Mouse (Mus musculus): ENCODE results near the gene Prmt8. TPM values are rescaled to one million over a fixed set of nuclear protein-coding genes. Genes with fewer than 3 reads are reported as not detected.

Gene Prmt8
- not detected in 2 replicates for total RNA-seq (2015; ENCODE audit: low replicate concordance)
- total RNA-seq (2017; ENCODE audit: low replicate concordance), result not detected in 2 replicates

GRCm38 (mm10) chr6:127769275-127770156 is at the start of gene Prmt8:
TSS of gene Prmt8 (minus strand) at chr6:127769472.
- no peak for ATAC-seq (replicated peaks; ENCODE audit: low FRiP score, poor library complexity, severe bottlenecking)

DNA sequence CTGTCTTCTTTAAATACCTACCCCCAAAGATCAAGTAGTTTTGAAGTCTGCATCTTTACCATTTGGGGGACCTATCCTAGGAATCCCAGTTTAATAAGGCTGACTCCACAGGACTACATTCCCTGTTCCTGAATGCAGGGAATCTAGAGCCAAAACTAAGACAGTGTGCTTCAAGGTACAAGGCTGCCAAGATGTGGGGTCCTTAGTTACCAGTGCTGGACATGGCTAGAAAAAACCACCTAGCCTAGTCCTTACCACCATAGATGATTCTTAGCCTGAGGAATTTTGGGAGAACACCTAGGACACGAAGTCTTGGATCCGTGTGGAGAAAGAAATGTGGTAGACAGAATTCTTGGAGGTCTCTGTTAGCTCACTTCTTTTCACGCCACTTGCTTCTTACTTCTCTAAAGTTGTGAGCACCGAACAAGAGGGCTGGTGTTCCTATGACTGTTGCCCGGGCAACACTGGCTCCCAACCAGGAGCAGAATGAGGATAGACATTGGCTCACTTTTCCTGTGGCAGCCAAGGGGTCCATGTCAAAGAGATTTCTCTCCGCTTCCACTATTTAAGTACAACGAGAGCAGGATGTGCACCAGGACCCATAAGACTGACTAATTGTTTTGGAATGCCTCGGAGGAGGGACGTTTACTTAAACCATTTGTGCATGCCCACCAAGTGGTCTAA is 33.9 kb upstream of the Prmt8 start:
- no peak for ATAC-seq (replicated peaks; ENCODE audit: low FRiP score, poor library complexity, severe bottlenecking)

- no peak for ATAC-seq (replicated peaks; ENCODE audit: low FRiP score, poor library complexity, severe bottlenecking)
Observed at GRCm38 (mm10) chr6:127802211-127802610, 32.9 kb upstream of the Prmt8 start.

GRCm38 (mm10) chr6:127790023-127790422 is 20.8 kb upstream of the Prmt8 start:
- no peak for ATAC-seq (replicated peaks; ENCODE audit: low FRiP score, poor library complexity, severe bottlenecking)

- ATAC-seq (replicated peaks; ENCODE audit: low FRiP score, poor library complexity, severe bottlenecking), result no peak
Observed at GRCm38 (mm10) chr6:127770806-127771205, 1.5 kb upstream of the Prmt8 start.

- ATAC-seq (replicated peaks; ENCODE audit: low FRiP score, poor library complexity, severe bottlenecking), result no peak
Observed at GRCm38 (mm10) chr6:127768621-127769274, 524 bp downstream of the Prmt8 start.

DNA sequence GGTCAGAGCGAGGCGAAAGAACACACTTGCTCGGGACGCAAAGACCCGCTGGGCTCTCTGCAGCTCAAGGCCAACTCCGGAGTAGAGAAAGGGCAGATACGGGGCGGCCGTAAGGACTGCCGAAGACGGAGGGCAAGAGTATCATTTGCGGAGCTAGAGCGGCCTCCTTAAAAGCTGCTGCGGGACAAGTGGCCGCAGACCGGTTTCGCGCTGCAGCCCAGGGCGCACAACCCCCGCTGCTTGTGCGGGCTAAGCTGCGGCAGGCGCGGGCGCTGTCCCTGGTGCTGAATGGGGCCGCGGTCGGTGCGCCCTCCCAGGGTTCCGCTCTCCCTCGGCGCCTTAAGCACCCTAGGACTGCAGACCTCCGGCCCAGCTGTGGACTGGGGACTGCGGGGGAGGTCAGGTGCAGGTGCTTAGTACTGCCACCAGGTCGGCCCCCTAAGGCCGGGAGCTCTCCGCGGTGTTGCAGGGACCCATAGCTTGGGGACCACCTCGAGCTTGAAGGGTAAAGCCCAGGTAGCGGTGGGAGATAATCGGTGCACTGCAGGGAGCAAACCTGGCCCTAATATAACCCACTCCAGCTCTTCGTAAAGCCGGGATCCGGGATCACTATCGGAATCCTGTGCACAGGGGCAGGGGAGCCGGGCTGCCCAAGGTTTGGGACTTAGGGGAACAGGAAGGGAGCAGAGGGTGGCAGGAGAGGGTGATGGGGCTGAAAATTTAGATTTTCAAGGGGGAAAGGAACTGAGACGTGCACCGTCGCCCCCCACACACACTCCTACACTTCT is 1.4 kb downstream of the Prmt8 start:
- ATAC-seq (replicated peaks; ENCODE audit: low FRiP score, poor library complexity, severe bottlenecking), result no peak

DNA sequence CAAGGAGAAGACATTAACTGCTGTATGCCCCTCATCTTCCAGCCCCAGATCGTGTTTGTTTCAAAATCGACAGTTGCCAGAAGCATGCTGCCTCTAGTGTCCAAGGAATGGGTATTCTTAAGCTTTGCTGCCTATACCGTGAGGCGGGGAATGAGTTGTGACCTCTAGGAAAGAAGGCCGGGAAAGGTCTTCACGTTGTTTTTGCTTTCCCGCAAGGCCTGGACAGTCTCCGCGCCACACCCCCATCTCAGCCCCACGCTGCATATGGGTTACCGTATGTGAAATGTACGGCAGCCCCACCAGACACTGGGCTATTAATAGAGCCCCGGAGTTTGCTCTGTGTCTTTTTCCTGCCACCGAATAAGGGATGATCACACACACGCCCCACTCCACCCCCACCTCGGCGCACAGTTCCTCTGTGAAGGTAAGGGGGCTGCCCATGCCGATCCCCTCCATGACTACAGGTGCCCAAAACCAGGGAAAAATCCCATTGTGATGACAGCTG is 2.0 kb downstream of the Prmt8 start:
- ATAC-seq (replicated peaks; ENCODE audit: low FRiP score, poor library complexity, severe bottlenecking), result no peak

DNA sequence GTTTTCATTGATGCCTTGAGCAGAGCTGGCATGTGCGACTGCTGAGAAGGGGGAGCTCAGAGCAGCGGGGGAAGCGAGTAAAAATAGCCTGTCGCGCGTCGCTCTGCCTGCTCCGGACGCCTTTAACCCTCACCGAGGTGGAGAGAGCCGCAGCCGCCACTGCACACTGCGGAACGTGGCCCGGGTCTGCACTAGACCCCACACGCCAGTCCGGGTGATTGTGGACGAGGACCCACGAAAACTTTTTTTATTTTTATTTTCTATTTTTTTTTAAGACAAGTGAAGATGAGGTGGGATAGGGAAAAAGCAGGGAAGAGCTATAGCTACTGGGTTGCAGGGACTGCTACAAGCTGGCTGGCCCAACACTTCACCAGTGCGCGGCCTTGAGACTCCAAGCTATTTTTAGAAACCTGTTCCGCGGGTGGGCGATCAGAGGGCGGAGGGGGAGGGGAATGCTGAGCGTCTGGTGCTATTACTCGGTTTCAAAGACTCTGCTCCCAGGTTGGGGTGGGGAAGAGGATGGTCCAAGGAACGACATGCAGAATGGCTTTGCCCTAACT is 2.6 kb downstream of the Prmt8 start:
- no peak for ATAC-seq (replicated peaks; ENCODE audit: low FRiP score, poor library complexity, severe bottlenecking)

GRCm38 (mm10) chr6:127766041-127766604 is 3.1 kb downstream of the Prmt8 start:
- ATAC-seq (replicated peaks; ENCODE audit: low FRiP score, poor library complexity, severe bottlenecking), result no peak

GRCm38 (mm10) chr6:127765573-127765972 is 3.7 kb downstream of the Prmt8 start:
- no peak for ATAC-seq (replicated peaks; ENCODE audit: low FRiP score, poor library complexity, severe bottlenecking)

DNA sequence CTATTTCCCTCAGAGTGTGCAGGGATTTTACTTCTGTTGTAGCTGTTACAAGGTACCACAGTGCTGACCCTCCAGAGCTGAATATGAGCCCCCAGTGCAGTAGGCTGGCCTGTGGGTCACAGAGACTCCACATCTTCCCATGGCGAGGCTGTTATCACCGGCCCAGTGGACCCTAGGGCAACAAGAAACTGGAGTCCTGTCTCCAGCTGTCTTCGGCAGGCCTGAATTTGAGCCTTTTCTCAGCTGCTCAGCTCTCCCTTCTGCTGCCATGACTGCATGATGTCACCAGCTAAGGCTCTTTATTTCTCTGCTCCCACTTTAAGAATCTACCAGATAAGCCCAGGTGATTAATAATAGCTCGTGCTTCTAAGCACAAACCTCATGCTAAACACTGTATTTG is 11.0 kb downstream of the Prmt8 start:
- ATAC-seq (replicated peaks; ENCODE audit: low FRiP score, poor library complexity, severe bottlenecking), result no peak

DNA sequence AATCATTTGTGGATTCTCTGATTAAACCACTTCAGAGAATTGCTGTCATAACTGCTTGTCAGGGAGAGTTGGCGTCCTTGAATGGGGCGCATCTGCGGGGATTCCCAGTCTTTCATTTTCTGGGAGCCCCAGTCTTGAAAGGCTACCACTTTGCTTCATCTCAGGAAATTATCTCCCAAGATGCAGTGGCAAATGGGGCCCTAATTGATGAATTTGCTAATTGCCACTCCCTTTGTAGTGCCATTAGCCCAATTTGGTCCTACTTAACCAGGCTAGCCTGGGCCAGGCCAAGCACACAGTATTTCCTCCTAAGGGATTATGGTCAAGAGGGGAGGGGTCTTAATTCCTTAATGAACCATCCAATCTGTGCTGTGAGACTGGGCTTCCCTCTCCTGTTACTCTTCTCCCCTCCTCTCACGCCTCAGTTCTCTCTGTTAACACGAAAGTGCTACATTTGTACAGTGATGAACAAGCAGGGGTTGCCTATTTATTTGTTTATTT is 11.6 kb downstream of the Prmt8 start:
- no peak for ATAC-seq (replicated peaks; ENCODE audit: low FRiP score, poor library complexity, severe bottlenecking)

DNA sequence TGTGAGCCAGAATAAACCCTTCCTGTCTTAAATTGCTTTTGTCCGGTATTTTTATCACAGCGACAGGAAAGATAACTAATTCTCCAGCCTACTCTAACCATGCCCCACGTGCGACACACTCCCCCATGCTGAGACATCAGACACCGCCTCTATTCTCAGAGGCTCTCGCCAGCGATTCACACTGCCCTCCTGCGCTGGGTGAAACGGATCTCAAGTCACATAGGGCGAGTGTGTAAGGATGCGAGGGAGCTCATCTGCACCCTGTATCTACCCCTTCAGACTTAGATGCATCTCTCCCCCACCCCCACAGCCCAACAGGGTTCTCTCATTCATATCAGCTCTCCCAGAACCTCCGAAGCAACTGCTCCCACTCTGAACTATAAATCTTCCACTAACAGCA is 12.4 kb downstream of the Prmt8 start:
- no peak for ATAC-seq (replicated peaks; ENCODE audit: low FRiP score, poor library complexity, severe bottlenecking)

GRCm38 (mm10) chr6:127753228-127753627 is 16.0 kb downstream of the Prmt8 start:
- ATAC-seq (replicated peaks; ENCODE audit: low FRiP score, poor library complexity, severe bottlenecking), result no peak

DNA sequence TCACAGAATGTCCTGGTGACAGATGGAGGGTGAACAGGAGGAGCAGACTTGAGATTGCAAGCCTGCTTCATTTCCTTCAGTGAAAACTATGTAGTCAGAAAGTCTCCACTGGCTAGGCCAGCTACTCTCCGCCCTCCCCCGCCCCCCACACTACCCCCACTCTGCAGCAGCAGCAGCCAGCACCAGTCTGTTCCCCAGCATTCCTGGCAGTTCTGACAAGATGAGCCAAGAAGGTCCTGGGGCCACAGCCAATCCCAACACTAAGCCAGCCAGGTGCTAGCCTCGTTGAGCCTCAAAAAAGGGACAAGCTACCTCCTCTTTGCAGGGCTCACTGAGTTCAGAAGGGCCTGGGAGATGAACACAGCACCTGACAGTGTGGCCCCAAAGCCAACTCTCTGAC is 16.6 kb downstream of the Prmt8 start:
- no peak for ATAC-seq (replicated peaks; ENCODE audit: low FRiP score, poor library complexity, severe bottlenecking)

DNA sequence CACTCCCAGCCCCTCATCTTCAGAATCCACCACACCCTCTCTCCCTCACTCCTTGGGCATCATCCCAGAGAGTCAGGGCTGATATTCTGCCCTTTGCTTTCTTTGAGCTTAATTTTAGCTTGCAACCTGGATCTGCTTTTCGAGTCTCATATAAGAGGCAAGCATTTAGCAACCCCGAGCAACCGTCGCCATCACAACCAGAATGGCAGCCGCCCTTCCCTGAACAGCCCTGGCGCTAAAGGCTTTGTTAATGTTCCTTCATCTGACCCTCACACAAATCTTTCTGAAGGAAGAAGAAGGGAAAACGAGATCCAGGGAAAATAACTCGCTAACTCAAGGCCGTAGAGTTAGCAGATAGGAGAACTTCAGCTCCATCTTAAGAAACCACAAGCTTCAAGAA is 17.8 kb downstream of the Prmt8 start:
- no peak for ATAC-seq (replicated peaks; ENCODE audit: low FRiP score, poor library complexity, severe bottlenecking)

GRCm38 (mm10) chr6:127748793-127749192 is 20.5 kb downstream of the Prmt8 start:
- no peak for ATAC-seq (replicated peaks; ENCODE audit: low FRiP score, poor library complexity, severe bottlenecking)

DNA sequence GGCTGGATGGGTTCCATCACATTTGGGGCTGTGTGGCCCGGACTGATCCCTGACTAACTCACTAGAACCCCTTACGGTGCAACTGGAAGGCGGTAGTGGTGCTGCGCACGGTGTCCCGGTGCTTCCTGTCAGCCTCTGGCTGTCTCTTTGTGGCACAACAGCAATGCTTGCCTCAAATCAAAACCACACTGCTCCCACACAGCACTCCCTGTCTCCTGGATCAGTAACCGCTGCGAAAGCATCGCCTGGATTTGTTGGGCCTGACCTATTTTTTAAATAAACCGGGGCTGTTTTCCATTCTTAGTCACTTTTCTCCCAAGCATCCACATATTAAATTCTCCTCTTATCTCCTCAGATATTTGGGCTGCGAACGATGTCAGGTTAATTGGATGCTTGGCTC is 27.0 kb downstream of the Prmt8 start:
- no peak for ATAC-seq (replicated peaks; ENCODE audit: low FRiP score, poor library complexity, severe bottlenecking)
